Mouse (Mus musculus) megakaryocyte, embryonic 14.5 days (primary cell): ENCODE measurements around the gene Pkmyt1.

Experiments
- FLI1 ChIP-seq: IDR thresholded peaks from 2 replicates; pipeline ENCODE4 v1.6.1; 2012; ENCODE audit warnings: low read length, inconsistent platforms, mixed read lengths
- GATA1 ChIP-seq: IDR thresholded peaks from 3 replicates; pipeline ENCODE4 v1.6.1; 2012; ENCODE audit warnings: mixed read lengths, low read length, inconsistent platforms, borderline replicate concordance

DNA sequence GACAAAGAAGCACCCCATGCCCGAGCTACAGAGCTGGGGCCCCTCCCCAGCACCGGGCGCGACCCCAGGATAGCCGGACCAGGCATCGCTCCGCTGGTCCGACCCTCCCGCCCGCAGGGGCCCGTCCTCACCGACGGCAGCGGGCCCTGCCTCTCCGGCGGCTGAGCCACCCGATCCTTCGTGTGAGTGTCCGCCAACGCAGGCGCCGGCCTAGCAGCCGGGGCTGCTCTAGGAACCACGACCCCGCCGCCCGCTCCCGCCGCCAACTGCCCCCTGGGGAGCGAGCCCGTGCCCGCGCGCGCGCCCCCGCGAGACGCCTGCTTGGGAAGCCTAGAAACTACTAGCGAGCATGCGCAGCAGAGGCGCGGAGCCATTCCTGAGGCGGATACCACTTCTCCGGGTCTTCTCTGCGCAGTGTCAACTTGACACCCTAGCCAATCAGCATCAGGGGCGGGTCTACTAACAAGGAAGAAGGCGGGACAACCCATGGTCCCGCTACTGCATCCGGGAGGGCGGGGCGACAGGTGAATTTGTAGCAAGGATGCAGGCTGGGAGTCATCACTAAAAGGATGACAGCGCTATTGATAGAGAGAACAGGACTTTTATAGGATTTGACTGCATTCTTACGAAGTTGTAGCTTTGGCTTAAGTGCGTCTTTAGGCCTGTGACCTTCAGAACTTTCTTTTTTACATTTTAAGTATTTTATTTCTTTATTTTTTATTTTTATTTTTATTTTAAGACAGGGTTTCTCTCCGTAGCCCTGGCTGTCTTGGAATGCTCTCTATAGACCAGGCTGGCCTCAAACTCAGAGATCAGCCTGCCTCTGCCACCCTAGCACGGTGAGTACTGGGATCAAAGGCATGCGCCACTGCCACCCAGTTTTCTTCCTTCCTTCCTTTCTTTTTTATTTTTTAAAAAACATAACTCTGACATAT lies 45.4 kb downstream of the Pkmyt1 start, which contains the start of gene Flywch1:
- no peak for TF ChIP-seq GATA1
- no peak for TF ChIP-seq FLI1
